Mouse (Mus musculus): Measurements from ENCODE around the gene Clec16a.

Gene Clec16a

GRCm38 (mm10) chr16:10578376-10578775 lies 33.2 kb downstream of the Clec16a start:
- no peak for DNase-seq (ENCODE audit: extremely low spot score, low read depth, low spot score)

- DNase-seq (ENCODE audit: extremely low spot score, low read depth, low spot score), result no peak
Observed at GRCm38 (mm10) chr16:10581234-10581898, 36.2 kb downstream of the Clec16a start.

- DNase-seq (ENCODE audit: extremely low spot score, low read depth, low spot score), result no peak
Observed at GRCm38 (mm10) chr16:10585165-10585564, 40.0 kb downstream of the Clec16a start.

GRCm38 (mm10) chr16:10586546-10586945 lies 41.4 kb downstream of the Clec16a start:
- DNase-seq (ENCODE audit: extremely low spot score, low read depth, low spot score), result no peak

- DNase-seq (ENCODE audit: extremely low spot score, low read depth, low spot score), result no peak
Observed at GRCm38 (mm10) chr16:10599888-10600740, 55.0 kb downstream of the Clec16a start.

- no peak for DNase-seq (ENCODE audit: extremely low spot score, low read depth, low spot score)
Observed at GRCm38 (mm10) chr16:10607802-10608201, 62.7 kb downstream of the Clec16a start.

GRCm38 (mm10) chr16:10609921-10610320 lies 64.8 kb downstream of the Clec16a start:
- no peak for DNase-seq (ENCODE audit: extremely low spot score, low read depth, low spot score)

- DNase-seq (ENCODE audit: extremely low spot score, low read depth, low spot score), result no peak
Observed at GRCm38 (mm10) chr16:10610801-10611200, 65.7 kb downstream of the Clec16a start.

- no peak for DNase-seq (ENCODE audit: extremely low spot score, low read depth, low spot score)
Observed at GRCm38 (mm10) chr16:10611306-10611705, 66.2 kb downstream of the Clec16a start.

- no peak for DNase-seq (ENCODE audit: extremely low spot score, low read depth, low spot score)
Observed at GRCm38 (mm10) chr16:10613996-10614395, 68.9 kb downstream of the Clec16a start.

GRCm38 (mm10) chr16:10620961-10621614 lies 75.9 kb downstream of the Clec16a start:
- DNase-seq (ENCODE audit: extremely low spot score, low read depth, low spot score), result no peak

GRCm38 (mm10) chr16:10621710-10622109 lies 76.6 kb downstream of the Clec16a start:
- DNase-seq (ENCODE audit: extremely low spot score, low read depth, low spot score), result no peak

- DNase-seq (ENCODE audit: extremely low spot score, low read depth, low spot score), result no peak
Observed at GRCm38 (mm10) chr16:10626116-10626515, 81.0 kb downstream of the Clec16a start.

GRCm38 (mm10) chr16:10627136-10627668 lies 82.1 kb downstream of the Clec16a start:
- no peak for DNase-seq (ENCODE audit: extremely low spot score, low read depth, low spot score)

GRCm38 (mm10) chr16:10628030-10628555 lies 83.0 kb downstream of the Clec16a start:
- DNase-seq (ENCODE audit: extremely low spot score, low read depth, low spot score), result no peak

- no peak for DNase-seq (ENCODE audit: extremely low spot score, low read depth, low spot score)
Observed at GRCm38 (mm10) chr16:10628960-10629359, 83.8 kb downstream of the Clec16a start.

GRCm38 (mm10) chr16:10629361-10629760 lies 84.2 kb downstream of the Clec16a start:
- DNase-seq (ENCODE audit: extremely low spot score, low read depth, low spot score), result no peak

- no peak for DNase-seq (ENCODE audit: extremely low spot score, low read depth, low spot score)
Observed at GRCm38 (mm10) chr16:10634940-10635339, 89.8 kb downstream of the Clec16a start.

- DNase-seq (ENCODE audit: extremely low spot score, low read depth, low spot score), result no peak
Observed at GRCm38 (mm10) chr16:10637898-10638297, 92.8 kb downstream of the Clec16a start.

- DNase-seq (ENCODE audit: extremely low spot score, low read depth, low spot score), result no peak
Observed at GRCm38 (mm10) chr16:10639111-10639889, 94.2 kb downstream of the Clec16a start.

Measured in hindlimb bud, embryonic 11.5 days (tissue).